Mouse (Mus musculus) forebrain, embryonic 10.5 days (tissue): Measurements from ENCODE around the gene Tnrc6c. TPM values are rescaled to one million over a fixed set of nuclear protein-coding genes. Genes with fewer than 3 reads are reported as not detected.
A peak's percentile ranks its signal among the peaks of the same experiment; 100 is the strongest.
"Not testable (repeated sequence)": the region's sequence is repeated elsewhere in the genome, so short reads cannot be mapped to it uniquely, and the experiment has no call there.

ENCODE experiments used
- DNase-seq: peaks from one replicate; pipeline ENCODE4 v3.0.0-alpha.2; 2017; ENCODE audit warnings: low spot score; ENCODE audit errors: extremely low spot score
- H3K27ac ChIP-seq: fragments of 300-500 bp; sonication (generic); 2 replicates; pipeline ENCODE4 v1.5.1; 2016; ENCODE audit warnings: mild to moderate bottlenecking
- H3K27me3 ChIP-seq: fragments of 300-500 bp; sonication (generic); 2 replicates; pipeline ENCODE4 v1.6.1; 2016; ENCODE audit warnings: mild to moderate bottlenecking; ENCODE audit not compliant: poor library complexity, severe bottlenecking
- H3K36me3 ChIP-seq: fragments of 300-500 bp; sonication (generic); replicated peaks from 2 replicates; pipeline ENCODE4 v1.6.1; 2016; ENCODE audit warnings: mild to moderate bottlenecking, moderate library complexity
- H3K4me1 ChIP-seq: fragments of 300-500 bp; sonication (generic); 2 replicates; pipeline ENCODE4 v1.6.1; 2016
- H3K4me3 ChIP-seq: fragments of 300-500 bp; sonication (generic); 2 replicates; pipeline ENCODE4 v1.5.1; 2016; ENCODE audit warnings: mild to moderate bottlenecking, moderate library complexity
- H3K9me3 ChIP-seq: fragments of 300-500 bp; sonication (generic); 2 replicates; pipeline ENCODE4 v1.6.1; 2016; ENCODE audit warnings: mild to moderate bottlenecking, moderate library complexity
- WGBS: fragments of 180-500 bp; shearing (Covaris S2); methylation state at CpG from one replicate; pipeline ENCODE4 v1.1.7; 2016; 5-methylcytosine and 5-hydroxymethylcytosine counted together
- polyA plus RNA-seq: library from polyadenylated mRNA; unstranded; fragments of >200 nt; fragmentation: Nextera tagmentation; extraction: Ambion mirVana; gene quantifications from 2 replicates; pipeline ENCODE4 v1.2.1, GENCODE M21; 2016

Tnrc6c gene
- polyA plus RNA-seq, 1 experiment from 2014 or later, result 12.0 TPM

GRCm38 (mm10) chr11:117780582-117781111 lies 126.6 kb downstream of the Tnrc6c start:
- WGBS, result 2% methylated on average over 19 of the region's 19 CpGs

DNA sequence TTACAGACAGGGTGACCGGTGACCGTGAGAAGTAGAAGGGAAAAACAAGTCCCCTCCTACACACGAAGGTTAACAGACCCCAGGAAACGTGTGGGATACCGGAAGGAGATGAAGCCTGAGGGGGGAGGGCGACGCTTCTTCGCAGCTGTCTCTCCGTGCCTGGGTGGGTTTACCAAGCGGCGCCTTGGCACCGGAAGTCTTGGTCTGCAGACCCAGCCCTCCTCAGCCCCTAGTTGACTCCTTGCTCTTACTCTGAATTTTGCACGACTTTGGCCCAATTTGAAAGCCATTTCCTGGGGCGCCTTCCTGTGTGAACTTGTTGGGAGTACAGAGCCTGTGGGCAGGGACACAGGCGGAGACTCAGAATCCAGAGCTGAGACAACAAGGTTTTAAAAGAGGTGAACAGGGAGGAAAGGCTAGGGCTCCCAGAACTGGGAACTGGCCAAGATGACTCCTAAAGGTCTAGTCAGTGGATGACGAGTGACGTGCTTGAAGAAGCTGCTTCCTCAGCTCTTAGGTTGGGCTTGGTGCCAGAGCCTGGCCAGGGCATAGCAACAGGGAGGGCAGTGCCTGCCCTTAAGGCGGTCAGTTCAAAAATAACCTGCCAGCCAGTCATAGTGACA lies 127.2 kb downstream of the Tnrc6c start:
- peaks cover 68% of the 10 kb centered on the region for H3K4me1 ChIP-seq
- H3K27ac ChIP-seq, result peak overlapping the region; percentile 84
- peak overlapping the region; percentile 55 for H3K4me3 ChIP-seq
- DNase-seq, result no peak
- 25% methylated on average over 18 of the region's 18 CpGs for WGBS
- no peaks in the 10 kb centered on the region for H3K9me3 ChIP-seq
- H3K27me3 ChIP-seq, result peaks cover 81% of the 10 kb centered on the region
- 0 out of 2 replicates have a peak, but pooled peaks cover 2% of the 10 kb centered on the region for H3K36me3 ChIP-seq

More at GRCm38 (mm10) chr11:117780582-117781111, 126.6 kb downstream of the Tnrc6c start:
- peaks cover 65% of the 10 kb centered on the region for H3K4me1 ChIP-seq
- peak overlapping the region; percentile 55 for H3K4me3 ChIP-seq
- no peaks in the 10 kb centered on the region for H3K9me3 ChIP-seq
- DNase-seq, result peak; percentile 71
- H3K27ac ChIP-seq, result peak overlapping the region; percentile 84
- 0 out of 2 replicates have a peak, but pooled peaks cover 2% of the 10 kb centered on the region for H3K36me3 ChIP-seq
- H3K27me3 ChIP-seq, result peaks cover 78% of the 10 kb centered on the region

GRCm38 (mm10) chr11:117781993-117782704 lies 128.1 kb downstream of the Tnrc6c start, which contains the start of the genes Tmc8 and Tmc6:
Gene Tmc8, plus strand, starts transcription at chr11:117782076.
Gene Tmc6, minus strand, starts transcription at chr11:117782198.
- H3K27ac ChIP-seq, result peak within 1 kb of the TSS; percentile 84
- DNase-seq, result no peak
- 0 out of 2 replicates have a peak, but pooled peaks cover 2% of the 10 kb centered on the region for H3K36me3 ChIP-seq
- 38% methylated on average over 24 of the region's 24 CpGs for WGBS
- peaks cover 71% of the 10 kb centered on the region for H3K4me1 ChIP-seq
- H3K9me3 ChIP-seq, result no peaks in the 10 kb centered on the region
- peak within 1 kb of the TSS; percentile 55 for H3K4me3 ChIP-seq
- peaks cover 81% of the 10 kb centered on the region for H3K27me3 ChIP-seq

- peaks cover 81% of the 10 kb centered on the region for H3K27me3 ChIP-seq
- 50% methylated on average over 9 of the region's 9 CpGs for WGBS
- peak overlapping the region; percentile 84 for H3K27ac ChIP-seq
- no peaks in the 10 kb centered on the region for H3K9me3 ChIP-seq
- H3K4me1 ChIP-seq, result peaks cover 68% of the 10 kb centered on the region
- DNase-seq, result no peak
- H3K4me3 ChIP-seq, result peak overlapping the region; percentile 55
- H3K36me3 ChIP-seq, result 0 out of 2 replicates have a peak, but pooled peaks cover 2% of the 10 kb centered on the region
Measured at GRCm38 (mm10) chr11:117782705-117783034, 128.6 kb downstream of the Tnrc6c start.

DNA sequence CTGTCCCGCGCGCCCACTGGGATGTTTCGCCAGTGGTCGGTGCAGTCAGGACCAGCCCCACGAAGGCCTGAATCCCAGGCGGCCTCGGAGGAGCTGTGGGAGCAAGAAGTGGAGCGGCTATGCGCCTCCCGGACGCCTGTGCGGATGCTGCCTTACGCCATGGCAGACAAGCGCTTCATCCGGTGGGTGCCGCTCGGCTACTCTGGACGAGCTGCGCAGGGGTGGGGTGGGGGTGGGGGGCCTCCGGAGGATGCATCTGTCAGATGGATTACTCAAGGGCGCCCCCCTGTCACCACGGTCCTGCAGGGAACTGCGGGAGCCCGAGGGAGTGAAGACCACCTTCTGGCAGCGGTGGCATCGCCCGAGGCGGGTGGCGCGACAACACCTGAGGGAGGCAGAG lies 129.0 kb downstream of the Tnrc6c start:
- Histone ChIP-seq H3K9me3 (no peaks in the 10 kb centered on the region), H3K36me3 (0 out of 2 replicates have a peak, but pooled peaks cover 1% of the 10 kb centered on the region), H3K4me1 (peaks cover 64% of the 10 kb centered on the region), H3K27ac (peak overlapping the region; percentile 84), H3K27me3 (peaks cover 77% of the 10 kb centered on the region), H3K4me3 (peak overlapping the region; percentile 55)
- DNase-seq, result peak; percentile 65
- 3% methylated on average over 31 of the region's 31 CpGs for WGBS

- 32% methylated on average over 10 of the region's 10 CpGs for WGBS
- no peaks in the 10 kb centered on the region for H3K9me3 ChIP-seq
- peak overlapping the region; percentile 55 for H3K4me3 ChIP-seq
- H3K4me1 ChIP-seq, result peaks cover 57% of the 10 kb centered on the region
- H3K27ac ChIP-seq, result peak overlapping the region; percentile 84; the same call in 1 of the 2 replicates
- peak; percentile 31 for DNase-seq
- H3K36me3 ChIP-seq, result no peaks in the 10 kb centered on the region
- peaks cover 70% of the 10 kb centered on the region for H3K27me3 ChIP-seq
Measured at GRCm38 (mm10) chr11:117783683-117784309, 129.7 kb downstream of the Tnrc6c start.

GRCm38 (mm10) chr11:117786294-117786693 lies 132.2 kb downstream of the Tnrc6c start:
- no peak overlapping the region for H3K4me3 ChIP-seq
- peak; percentile 57 for DNase-seq
- WGBS, result 6% methylated on average over 10 of the region's 10 CpGs

GRCm38 (mm10) chr11:117788481-117788880 lies 134.4 kb downstream of the Tnrc6c start:
- not testable (repeated sequence) for H3K9me3 ChIP-seq
- 89% methylated on average over 7 of the region's 7 CpGs for WGBS

More at GRCm38 (mm10) chr11:117786294-117786693, 132.2 kb downstream of the Tnrc6c start:
- peak overlapping the region; percentile 51; the same call in 1 of the 2 replicates for H3K27ac ChIP-seq
- no peaks in the 10 kb centered on the region for H3K36me3 ChIP-seq
- H3K9me3 ChIP-seq, result no peaks in the 10 kb centered on the region
- H3K27me3 ChIP-seq, result peaks cover 64% of the 10 kb centered on the region
- H3K4me1 ChIP-seq, result peaks cover 45% of the 10 kb centered on the region

GRCm38 (mm10) chr11:117790286-117790685 lies 136.2 kb downstream of the Tnrc6c start:
- Histone ChIP-seq H3K27ac (peak overlapping the region; percentile 27; the same call in 1 of the 2 replicates), H3K4me3 (peak overlapping the region; percentile 36), H3K4me1 (peaks cover 35% of the 10 kb centered on the region), H3K27me3 (peaks cover 50% of the 10 kb centered on the region), H3K36me3 (no peaks in the 10 kb centered on the region), H3K9me3 (no peaks in the 10 kb centered on the region)
- whole genome bisulfite sequencing, result 7% methylated on average over 14 of the region's 14 CpGs
- peak; percentile 73 for DNase-seq

More at GRCm38 (mm10) chr11:117788481-117788880, 134.4 kb downstream of the Tnrc6c start:
- not testable (repeated sequence) for H3K27ac ChIP-seq, H3K4me3 ChIP-seq, H3K36me3 ChIP-seq, DNase-seq
- Histone ChIP-seq H3K27me3 (peaks cover 63% of the 10 kb centered on the region), H3K4me1 (peaks cover 36% of the 10 kb centered on the region)

GRCm38 (mm10) chr11:117790703-117791440 lies 136.8 kb downstream of the Tnrc6c start:
- peak overlapping the region; percentile 27; the same call in 1 of the 2 replicates for H3K27ac ChIP-seq
- peaks cover 35% of the 10 kb centered on the region for H3K4me1 ChIP-seq
- 31% methylated on average over 23 of the region's 23 CpGs for WGBS
- H3K9me3 ChIP-seq, result no peaks in the 10 kb centered on the region
- H3K36me3 ChIP-seq, result no peaks in the 10 kb centered on the region
- H3K27me3 ChIP-seq, result peaks cover 45% of the 10 kb centered on the region
- H3K4me3 ChIP-seq, result peak overlapping the region; percentile 36
- no peak for DNase-seq

GRCm38 (mm10) chr11:117791441-117791761 lies 137.3 kb downstream of the Tnrc6c start:
- H3K4me1 ChIP-seq, result peaks cover 32% of the 10 kb centered on the region
- DNase-seq, result no peak
- no peaks in the 10 kb centered on the region for H3K36me3 ChIP-seq
- H3K27ac ChIP-seq, result 0 out of 2 replicates have a peak overlapping the region, but pooled peaks have one; percentile 27
- WGBS, result 87% methylated on average over 9 of the region's 9 CpGs
- H3K27me3 ChIP-seq, result peaks cover 43% of the 10 kb centered on the region
- H3K4me3 ChIP-seq, result no peak overlapping the region
- no peaks in the 10 kb centered on the region for H3K9me3 ChIP-seq
